Mouse (Mus musculus): ENCODE results near the gene Adam22.

Gene Adam22

DNA sequence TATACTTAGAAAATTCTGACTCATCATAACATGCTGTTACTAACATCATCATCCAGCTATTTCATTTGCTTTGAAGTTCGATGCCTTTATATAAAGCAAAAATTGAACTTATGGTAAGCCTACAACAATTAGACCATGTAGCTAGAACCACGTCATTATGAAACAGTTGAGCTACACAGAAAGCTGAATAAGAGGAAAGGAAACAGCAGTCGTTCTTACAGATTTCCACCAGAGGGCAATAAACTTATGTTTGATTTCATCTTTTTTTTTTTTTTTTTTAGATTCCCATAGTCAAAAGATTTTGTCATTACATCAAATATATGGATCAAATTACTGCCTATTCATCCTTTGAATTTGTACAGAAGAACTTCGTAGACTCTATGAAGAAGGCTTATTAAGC lies 203.2 kb downstream of the Adam22 start:
- DNase-seq (ENCODE audit: low read depth, low spot score) = no peak

DNA sequence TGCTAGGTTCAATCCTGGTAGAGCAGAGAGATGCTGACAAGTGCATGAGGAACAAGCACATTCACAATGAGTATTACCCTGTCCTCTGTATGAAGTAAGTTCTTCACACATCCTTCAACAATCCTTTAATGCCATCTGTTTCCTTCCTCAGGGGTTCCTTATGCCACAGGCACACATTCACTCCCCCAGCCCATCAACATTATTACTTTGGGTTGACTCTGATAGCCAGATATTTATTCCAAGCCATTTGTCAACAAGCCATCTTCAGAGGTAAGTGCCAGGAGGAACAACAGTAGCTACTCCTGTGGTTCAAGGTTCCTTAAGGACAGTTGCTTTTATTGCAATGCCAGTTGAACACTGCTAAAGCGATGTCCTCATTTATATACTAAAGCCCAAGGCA lies 216.3 kb downstream of the Adam22 start:
- no peak for DNase-seq (ENCODE audit: low read depth, low spot score)

DNA sequence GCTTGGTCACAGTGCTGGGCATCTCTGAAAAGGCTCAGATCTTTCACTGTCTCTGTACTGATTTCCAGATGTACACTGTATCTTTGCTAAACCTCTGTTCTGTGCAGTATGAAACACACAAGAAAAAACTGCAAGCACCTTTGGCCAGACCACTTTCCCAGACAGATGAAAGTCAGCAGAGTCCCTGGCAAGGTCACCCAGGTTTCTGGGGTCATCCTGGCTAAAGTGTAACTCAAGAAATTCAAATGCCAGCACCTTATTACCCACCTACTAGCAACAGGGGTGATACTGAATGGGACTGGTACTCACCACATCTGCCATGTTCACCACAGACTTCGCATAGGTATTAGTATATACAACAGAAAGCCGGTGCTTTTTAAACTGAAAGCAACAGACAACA lies 221.8 kb downstream of the Adam22 start:
- no peak for DNase-seq (ENCODE audit: low read depth, low spot score)

DNA sequence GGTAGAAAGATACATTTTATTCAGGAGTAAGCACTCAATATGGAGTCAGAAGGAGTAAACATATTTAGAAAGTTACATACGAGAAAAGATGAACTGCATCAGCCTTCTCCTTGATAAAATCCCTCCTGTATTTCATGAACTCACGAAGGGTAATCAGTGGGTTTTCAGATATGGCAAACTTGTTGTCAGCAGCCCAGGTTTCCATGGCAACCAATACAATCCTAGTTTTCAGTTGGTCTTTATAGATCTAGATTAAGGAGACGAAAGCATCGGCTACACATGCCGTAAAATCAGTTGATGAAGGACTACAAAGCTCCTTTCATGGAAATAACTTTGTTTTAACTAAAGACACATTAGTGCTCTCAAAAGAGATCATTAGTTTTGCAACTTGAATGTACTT lies 222.5 kb downstream of the Adam22 start:
- DNase-seq (ENCODE audit: low read depth, low spot score) = no peak

DNA sequence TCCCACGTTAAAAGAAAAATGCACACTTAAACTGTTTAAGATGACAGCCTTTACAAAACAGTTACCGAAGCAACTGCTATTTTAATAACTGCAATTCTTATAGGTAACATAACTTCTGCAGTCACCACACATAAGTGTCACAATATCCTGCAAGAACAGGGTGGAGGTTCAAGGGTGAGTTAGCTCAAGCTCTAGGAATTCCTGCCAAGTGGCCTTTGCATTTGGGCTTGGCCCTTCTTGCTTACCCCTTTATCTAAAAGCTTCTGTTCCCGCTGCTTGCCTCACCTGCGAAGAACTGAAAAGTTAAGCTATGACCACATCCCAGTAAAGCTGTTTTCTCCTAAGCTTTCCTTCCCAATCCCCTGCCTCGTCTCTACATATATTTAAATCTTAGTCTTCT lies 235.4 kb downstream of the Adam22 start:
- DNase-seq (ENCODE audit: low read depth, low spot score) = no peak

DNA sequence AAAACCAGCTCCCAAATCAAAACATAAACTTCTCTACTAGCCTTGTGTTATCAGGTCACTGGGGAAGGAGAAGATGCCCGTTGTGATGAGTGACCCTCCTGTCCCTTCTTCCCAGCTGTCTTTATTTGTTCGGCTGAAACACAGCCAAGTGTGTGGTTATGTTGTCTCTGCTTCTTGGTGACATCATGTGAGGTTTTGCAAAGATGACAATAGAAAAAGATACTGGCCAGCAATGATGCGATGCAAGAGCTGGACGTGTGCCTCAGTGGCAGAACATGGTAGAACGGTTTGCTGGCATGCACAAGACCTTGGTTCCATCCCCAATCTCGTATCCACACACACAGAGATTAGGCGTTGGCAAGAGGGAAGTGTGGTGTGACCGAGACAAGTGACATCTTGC lies 236.0 kb downstream of the Adam22 start:
- no peak for DNase-seq (ENCODE audit: low read depth, low spot score)

DNA sequence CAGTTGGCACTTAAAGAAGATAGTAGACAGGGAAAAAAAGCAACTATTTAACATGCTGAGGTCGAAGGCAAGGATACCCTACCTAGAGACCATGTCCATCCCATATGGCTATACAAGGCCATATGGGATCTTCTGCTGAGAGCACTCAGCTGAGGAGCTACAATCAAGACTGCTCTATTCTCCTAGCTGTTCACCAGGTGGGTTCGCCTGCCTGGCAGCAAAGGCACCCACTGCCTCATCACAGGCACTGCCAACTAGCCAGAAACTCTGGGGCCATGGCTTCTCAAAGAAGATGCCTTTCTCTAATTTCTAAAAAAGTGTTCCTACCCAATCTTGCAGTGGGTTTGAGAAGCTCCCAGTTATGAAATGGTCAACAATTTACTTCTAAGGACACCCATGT lies 238.2 kb downstream of the Adam22 start:
- no peak for DNase-seq (ENCODE audit: low read depth, low spot score)

DNA sequence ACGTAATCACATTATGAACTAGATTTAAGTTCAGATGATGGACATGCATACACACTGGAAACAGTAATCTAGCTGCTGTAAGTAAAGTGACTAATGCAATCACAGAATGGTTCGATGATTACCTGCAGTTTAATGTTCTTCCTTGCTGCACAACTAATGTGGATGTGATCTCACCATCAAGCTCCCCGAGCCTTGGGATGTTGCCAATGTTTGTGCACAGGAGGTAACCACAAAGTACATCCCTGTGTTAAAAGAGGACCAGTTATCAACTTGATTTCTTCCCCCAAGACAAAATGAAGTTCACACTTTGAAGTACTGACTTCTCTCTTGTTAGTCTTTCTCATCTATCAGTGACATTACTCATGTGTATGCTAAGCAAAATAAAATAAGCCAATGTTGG lies 247.0 kb downstream of the Adam22 start:
- no peak for DNase-seq (ENCODE audit: low read depth, low spot score)

DNA sequence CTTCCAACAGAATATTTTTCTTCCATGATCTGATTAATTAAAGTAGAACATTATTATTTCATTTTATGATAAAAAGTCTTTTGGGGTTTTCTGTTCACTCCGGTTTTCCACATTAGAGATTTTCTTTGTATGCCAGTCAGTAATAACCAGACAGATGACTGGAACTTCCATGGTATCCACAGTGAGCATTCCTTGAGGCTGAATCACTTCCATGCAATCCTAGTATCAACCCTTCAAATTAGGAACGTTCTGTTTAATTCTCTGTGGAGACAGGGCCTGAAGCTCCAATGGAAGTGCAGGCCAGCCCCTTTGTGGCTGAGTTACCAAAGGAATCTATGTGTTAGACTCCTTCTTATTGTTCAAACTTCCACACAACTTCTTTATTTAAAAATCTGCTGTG lies 247.9 kb downstream of the Adam22 start:
- no peak for DNase-seq (ENCODE audit: low read depth, low spot score)

DNA sequence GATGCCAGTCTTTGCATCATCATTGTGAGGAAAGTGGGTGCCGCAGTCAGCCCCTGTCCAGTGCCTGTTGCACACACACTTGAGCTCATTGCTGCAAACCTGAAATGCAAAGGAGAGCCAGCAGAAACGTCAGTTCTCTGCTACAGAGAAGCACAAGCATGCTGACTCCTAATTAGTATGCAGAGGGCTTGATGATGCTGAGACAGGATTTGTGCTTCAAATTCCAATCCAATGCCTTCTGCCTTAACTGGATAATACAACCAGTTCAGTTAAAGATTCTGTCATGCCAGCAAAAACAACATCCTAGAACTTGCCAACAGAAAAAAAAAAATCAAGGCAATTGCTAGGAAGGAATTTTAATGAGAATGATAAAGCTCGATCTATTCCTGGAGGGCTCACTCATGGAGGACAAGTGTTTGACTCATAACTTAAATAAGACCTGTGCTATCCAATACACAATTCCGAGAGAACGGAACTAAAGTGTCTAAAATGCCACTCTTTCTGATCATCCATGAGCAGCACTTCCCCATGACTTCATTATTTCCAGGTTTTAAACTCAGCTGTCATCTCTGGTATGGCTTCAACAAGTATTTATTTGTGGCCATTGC lies 251.3 kb downstream of the Adam22 start:
- DNase-seq (ENCODE audit: low read depth, low spot score) = no peak

DNA sequence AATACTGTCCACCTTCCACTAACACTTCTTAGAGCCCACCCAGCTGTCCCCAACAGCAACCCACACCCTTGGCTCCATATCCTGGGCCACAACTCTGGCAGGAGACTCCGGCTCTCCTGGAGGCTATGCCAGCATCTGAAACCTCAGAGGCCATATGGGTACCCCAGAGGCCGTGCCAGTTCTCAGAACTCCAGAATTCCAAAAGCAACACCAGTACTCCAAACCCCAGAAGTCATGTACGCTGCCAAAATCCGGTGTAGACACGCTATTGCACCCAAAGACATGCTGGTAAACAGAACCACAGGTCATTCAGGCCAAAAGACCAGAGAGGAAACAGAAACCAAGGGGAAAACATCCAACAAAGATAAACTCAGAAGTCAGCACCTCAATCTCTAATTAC lies 255.7 kb downstream of the Adam22 start:
- DNase-seq (ENCODE audit: low read depth, low spot score) = no peak

DNA sequence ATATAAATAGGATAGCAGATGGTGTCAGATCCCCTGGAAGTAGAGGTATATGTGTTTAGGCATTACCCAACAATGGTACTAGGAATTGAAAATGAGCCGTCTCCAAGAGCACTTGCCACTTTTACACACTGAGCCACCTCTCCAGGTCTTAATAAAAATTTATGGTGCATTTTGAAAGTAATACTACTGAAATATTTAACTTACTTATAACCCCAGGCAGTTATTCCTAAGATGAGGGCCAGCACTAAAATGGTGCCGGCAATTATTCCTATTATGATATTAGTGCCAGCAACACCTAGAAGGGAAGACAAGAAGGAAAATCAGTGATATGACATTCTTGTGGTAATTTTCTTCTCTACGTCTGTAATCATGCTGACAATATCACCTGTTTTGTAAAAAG lies 256.3 kb downstream of the Adam22 start:
- no peak for DNase-seq (ENCODE audit: low read depth, low spot score)

DNA sequence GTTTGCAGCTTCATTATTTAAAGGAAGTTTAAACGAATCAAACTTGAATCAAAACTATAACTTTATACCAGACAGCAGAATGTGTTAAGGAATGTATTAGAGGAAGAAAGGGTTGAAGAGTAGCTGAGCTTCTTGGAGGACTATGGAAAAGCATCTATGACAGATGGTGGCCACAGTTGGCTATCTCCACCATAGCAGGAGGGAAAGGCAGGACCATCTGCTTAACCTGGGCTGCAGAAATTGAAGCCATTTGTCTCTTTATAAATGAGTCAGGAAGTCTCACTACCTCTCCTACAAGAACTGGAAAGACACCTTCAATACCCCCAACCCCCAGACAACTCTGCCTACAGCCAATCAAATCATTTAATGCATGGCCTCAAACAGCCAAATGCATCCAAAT lies 272.3 kb downstream of the Adam22 start:
- DNase-seq (ENCODE audit: low read depth, low spot score) = no peak

DNA sequence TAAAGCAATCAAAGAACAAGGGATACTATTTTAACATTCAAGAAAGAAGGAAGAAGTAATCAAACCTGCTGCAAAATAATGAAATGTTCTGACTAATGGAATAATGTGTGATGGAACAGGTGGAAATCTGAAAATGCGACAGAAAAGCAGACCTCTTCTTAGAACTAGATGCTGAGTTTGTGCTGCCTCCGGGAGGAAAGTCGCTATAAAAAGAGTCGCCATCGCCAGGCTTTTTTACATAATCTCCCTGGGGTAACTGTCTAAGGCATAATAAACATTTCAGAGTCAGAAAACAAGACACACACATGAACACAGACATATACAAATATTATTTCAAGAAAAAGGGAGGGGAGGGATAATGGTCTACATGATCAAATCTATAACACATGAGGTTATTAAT lies 273.0 kb downstream of the Adam22 start:
- no peak for DNase-seq (ENCODE audit: low read depth, low spot score)

DNA sequence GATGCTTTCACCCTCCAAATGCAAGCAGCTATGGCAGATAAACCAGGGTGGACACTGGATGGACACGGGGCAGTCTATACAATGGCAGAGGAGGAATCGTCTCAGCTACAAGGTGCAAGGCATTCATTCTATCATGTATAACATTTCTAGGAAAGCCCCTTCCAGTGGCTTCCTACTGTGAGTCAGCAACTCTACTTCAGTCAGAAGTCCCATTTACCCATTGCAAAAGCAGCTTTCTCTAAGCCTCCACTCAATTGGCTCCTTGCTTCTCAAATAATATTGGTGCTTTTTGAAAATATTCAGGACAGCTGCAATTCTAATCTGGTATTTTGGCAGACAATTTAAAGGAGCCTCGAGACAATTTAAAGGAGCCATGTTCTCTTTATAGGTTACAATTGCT lies 279.8 kb downstream of the Adam22 start:
- no peak for DNase-seq (ENCODE audit: low read depth, low spot score)

DNA sequence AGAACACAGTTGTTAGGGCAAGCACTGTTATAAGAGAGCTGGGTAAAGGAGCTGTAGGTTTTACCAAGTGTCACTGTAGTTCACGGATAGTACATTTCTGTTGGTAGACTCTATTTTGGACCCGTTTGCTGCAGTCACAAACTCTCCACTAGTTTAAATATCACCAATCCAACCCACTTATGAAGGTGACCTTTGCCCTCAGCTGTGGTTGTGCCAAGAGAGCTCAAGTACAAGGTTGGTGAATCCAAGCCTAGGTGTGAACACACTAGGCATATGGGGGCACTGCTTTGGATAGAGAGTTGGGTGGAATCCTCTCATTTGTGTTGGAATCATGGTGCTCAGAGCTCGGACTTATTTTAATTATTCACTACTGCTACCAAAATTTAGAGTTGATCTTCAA lies 282.3 kb downstream of the Adam22 start:
- DNase-seq (ENCODE audit: low read depth, low spot score) = no peak

DNA sequence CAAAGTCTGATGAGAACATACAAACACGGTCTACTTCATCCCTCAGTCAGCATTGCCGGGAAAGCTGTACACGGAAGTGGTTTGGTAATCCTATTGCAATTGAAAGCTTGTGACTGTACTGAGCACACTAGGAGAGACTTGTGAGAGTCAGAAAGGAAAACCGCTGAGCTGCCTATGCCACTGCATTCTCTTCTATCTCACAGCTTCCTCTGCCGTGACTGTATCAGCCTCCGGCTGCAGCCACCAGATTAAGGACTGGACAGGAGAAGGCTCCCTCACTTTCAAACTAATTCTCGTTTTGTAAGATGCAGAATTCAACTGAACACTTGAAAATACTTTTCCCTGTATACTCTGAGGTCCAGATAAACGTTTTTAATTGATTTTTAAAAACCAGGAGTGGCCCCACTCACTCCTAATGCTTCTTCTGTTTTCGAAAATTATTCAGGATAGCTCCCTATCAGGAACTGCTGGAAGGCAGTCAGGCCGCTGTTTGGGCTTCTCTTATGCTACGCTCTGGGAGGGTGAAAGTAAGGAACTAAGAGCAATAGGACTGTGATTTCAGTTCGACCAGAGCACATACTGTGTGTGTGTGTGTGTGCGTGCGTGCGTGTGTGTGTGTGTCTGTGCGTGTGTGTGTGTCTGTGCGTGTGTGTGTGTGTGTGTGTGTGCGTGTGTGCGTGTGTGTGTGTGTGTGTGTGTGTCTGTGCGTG lies 285.0 kb downstream of the Adam22 start:
- DNase-seq (ENCODE audit: low read depth, low spot score) = no peak

DNA sequence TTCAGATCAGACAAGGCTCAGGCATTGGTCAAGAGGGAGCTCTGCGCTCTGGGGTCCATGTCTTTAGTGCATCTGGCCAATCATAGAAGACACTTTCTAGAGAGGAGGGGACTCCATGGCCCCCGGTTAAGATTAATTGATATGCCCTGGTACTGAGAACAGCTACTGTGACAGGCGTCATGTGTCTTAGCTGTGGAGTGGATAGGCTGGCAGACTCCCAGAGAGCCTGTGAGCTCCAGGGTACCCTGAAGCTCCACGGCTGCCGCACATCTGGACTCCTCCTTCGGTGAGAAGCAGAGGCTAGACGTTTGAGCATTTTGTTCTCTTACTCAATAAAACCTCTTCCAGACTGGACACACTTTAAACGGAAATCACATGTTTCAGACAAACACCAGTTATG lies 290.5 kb downstream of the Adam22 start:
- DNase-seq (ENCODE audit: low read depth, low spot score) = no peak

DNA sequence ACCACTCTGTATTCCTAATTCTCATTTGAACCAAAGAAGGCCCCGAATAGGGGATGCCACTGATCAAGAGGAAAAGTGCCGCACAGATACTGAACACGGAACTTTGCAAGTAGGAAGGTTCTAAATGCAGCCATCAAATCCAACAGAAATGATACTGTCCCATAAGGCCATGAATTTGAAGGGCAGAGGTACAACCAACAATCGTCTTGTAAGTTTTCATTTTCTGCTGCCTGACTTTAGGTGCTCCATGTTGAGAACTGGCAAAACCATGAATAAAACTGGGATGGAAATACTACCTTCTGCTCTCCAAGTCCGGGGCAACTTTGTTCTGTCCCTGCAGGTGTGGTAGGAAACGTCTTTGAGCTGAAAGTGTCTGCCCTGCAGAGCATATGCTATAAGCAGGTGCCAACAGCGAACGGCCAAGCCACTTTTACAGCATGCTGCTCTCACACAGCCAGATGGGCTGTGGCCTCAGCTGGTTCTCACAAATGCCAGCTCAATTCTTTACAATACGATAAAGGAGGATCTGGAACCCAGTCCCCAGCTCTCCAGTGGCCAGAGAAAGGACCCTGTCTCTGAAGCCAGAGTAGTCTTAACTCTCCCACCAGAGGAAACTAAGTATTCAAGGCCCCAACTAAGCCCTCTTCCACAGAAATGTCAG lies 293.9 kb downstream of the Adam22 start:
- no peak for DNase-seq (ENCODE audit: low read depth, low spot score)

DNA sequence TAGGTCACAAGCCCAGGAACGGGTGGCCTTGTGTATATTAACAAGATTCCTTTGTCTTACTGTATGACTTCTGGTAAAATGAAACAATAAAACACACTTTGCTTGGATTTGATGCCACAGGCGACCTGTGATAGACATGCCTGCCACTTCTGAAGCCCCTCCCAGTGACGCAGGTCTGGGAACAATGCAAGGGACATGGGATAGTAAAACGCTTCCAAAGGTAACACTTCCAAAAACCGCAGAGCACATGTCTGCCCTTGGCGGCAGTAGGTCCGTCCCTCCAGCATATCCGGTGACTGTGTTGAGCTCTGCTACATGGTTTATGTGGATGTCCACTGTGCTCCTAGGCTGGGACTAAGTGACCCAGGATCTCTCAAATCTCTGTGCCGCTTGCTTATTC lies 294.6 kb downstream of the Adam22 start:
- DNase-seq (ENCODE audit: low read depth, low spot score) = no peak

DNA sequence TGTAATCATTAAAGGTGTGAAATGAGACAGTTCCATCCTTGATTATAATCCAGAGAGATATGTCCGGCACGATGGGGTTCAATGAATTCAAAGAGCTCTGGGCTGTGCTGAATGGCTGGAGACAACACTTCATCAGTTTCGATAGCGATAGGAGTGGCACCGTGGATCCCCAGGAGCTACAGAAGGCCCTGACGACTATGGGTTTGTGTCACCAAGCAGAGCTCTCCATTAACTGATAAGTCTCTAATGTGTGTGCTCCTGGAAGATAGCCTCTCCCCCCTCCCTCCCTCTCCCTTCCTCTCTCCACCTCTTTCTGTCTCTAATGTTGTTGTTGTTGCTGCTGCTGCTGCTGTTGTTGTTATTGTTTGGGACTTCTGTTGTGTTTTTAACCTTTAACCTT lies 304.8 kb downstream of the Adam22 start:
- DNase-seq (ENCODE audit: low read depth, low spot score) = no peak

DNA sequence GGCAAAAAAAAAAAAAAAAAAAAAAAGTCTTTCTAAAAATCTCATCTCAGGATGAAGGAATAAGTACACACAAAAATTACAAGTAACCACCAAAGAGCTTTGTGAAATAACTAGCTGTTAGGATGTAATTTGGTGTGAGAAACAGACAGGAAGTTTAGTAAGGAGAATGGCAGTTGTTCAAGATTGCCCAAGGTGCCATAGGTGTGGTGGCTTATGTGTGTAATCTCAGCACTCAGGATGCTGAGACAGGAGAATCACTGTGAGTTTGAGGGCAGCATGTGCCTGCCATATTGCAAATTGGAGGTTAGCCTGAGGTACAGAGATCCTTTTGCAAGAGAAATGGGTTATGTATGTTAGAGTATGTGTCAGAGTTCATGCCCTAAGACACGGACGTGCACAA lies 305.5 kb downstream of the Adam22 start:
- no peak for DNase-seq (ENCODE audit: low read depth, low spot score)

DNA sequence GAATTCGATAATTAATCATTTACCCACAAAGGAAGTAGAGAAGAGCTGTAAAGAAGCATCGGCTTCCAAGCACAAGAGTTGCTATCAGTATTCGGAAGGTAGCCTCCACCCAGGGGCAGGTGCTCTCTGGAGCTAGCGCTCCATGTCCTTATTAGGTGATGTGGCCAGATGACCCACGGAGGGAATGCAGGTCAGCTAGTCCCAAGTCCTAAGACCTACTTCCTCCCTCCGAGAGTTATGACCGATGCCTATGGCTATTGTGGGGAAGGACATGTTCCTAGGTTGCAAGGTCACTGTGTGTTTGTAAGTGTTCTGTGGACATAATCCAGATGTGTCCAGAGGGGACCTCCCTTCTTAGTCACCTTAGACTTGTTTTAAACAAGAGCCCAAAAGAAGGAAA lies 309.9 kb downstream of the Adam22 start:
- DNase-seq (ENCODE audit: low read depth, low spot score) = no peak

DNA sequence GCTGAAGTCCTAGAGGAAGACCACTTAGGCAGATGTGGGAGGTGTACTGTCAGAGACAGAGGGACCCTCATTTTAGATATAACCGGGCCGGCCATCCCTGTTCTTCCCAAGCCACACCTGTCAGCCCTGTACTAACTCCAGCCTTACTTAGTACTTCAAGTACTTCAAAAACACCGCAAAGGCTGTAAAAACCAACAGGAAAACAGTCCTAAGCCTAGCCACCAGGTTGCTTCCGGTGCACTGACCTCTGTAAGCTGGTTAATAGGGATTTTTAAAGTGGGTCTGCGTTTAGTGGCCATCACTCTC lies 311.0 kb downstream of the Adam22 start:
- DNase-seq (ENCODE audit: low read depth, low spot score) = no peak
